Mouse (Mus musculus) cerebellum, adult 11 months (tissue): ENCODE measurements around the gene Kifc3.
"Not testable (repeated sequence)": the region's sequence is repeated elsewhere in the genome, so short reads cannot be mapped to it uniquely, and the experiment has no call there.

ENCODE experiments used
- DNase-seq: peaks from one replicate; pipeline ENCODE4 v3.0.0; 2022

Kifc3 gene

DNA sequence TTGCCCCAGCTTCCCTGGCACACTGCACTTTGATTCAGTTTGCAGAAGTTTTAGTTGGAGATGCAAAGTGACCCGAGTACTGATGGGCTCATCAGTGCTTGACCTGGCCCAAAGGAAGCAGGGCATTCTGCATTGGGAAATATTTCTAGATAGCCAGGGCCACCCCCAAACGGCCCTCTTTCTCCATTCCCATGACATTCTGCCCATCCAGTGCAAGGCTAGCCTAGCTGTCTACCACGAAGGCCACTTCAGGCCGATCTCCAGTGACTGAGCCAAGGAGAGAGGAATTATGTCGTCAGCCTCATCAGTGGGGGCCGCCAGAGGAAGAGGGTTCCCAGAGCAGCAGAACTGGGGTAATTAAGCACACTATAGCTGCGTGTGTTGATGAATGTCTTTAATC lies 1.1 kb downstream of the Kifc3 start:
- DNase-seq = no peak

DNA sequence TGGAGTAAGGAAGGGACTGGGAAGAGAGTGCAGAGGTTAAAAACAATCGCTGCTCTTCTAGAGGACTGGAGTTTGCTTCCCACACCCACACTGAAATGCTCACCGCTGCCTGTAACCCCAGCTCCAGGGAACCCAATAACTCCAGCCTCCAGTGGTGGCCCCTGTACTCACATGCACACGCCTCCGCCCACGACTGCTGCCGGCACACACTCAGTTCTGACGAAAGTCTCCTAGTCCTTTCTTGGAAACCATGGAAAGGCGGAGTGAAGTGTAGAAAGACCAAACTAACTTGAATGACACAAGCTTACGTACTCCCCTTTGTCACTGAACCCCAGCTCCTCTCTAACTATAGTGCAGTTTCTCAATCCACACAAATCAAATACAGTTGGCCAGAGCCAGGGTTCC lies 2.6 kb downstream of the Kifc3 start:
- DNase-seq = no peak

DNA sequence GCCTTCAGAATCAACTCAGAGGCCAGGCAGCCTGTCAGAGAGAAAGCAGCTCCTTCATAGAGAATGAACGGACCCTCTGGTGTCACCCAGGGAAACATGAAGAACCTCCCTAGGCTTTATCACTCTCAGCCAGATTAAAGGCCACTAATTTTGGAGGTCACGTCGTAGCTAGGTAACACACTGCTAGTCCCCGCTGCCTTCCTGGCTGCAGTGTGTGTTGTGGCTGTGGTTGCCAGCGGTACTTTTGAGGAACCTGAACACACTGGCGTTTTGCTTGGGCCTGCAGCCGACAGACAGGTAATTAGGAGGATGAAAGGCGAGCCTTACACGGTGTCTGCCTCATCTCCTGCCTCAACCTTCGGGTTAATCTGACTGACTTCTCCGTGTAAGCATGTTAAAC lies 6.9 kb downstream of the Kifc3 start:
- no peak for DNase-seq

DNA sequence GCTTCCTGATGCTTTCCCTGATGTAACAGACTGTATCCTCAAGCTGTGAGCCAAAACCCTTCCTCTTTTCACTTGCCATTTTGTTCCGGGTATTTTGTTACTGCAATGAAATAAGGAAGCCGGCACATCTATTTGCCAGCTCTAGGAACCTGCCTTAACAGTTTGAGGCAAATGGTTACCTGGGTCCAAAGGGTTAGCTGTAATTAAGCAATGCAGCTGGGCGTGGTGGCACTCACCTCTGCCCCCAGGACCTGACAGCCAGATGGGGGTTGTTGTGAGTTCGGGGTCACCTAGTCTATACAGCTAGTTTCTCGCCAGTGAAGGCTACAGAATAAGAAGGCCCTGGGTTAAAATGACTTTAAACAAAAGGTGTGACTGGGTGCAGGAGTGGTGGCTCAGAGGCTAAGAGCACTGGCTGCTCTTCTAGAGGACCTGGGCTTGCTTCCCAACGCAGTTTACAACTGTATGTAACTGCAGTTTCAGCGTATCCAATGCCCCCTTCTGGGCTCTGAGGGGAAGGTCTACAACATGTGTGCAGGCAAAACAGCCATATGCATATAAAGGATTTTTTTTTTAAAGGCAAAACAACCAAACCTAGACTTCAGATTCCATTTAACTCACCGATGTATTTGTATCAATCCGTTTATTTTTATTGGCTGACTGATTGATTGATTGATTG lies 11.0 kb downstream of the Kifc3 start:
- no peak for DNase-seq

DNA sequence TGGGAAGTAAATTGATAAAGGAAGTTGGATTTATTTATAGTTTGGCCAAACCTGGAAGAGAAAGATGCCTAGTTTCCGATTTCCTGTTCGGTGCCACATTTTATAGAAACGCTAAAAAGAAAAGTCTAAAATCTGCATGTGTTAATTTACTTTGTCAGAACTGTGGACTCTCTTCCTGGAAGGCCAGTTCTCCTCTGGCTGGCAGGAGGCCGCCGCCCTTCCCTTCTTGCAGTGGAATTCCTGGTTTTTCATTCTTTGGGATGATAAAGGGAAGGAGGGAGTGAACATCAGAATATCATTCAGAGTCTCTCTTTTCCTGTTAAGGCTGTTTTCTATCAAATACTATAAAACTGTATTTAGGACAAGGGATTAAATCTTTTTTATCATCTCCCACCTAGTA lies 15.0 kb downstream of the Kifc3 start:
- DNase-seq = no peak

DNA sequence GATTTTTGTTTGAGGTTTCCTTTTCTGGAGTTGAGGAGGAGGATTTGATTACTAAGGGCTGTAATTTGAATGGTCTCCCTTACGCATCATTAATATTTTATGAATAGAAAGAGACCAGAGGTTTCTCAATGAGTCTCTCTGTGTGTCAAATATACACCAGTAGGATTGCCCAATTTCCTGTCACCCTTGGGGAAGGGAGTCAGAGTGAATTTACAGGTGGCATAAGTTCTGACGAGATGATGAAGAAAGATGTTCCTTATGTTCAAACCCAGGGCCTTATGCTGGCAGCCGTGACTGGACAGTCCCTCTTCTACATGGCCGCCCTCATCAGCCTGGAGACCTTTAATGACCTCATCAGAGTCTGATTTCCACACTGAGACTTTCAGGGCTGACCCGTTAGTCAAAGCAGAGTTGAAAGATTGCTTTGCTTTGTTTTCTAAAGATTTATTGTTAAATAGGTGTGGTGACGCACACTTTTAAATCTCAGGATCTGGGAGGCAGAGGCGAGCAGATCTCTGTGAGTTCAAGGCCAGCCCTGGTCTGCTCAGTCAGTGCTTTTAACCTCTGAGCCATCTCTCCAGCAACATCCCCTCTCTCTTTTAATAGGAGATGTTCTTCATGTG lies 16.6 kb downstream of the Kifc3 start:
- no peak for DNase-seq

DNA sequence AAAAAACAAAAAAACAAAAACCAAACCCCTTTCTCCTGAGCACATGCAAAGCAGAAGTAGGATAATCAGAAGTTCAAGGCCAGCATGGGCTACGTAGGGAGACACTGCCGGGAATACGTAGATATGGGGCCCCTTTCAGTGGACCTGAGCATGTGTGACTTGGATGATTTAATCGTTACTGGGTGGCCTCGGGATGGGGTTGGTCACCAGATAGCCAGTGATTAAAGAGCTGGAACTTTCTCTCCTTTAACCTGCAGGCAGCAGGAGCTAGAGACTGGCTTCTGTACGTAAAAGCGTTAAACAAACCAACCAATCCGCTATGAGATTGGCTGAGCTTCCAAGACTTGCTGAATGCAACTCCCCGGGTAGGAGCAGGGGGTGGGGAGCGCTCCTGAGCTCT lies 17.5 kb downstream of the Kifc3 start:
- DNase-seq = no peak

DNA sequence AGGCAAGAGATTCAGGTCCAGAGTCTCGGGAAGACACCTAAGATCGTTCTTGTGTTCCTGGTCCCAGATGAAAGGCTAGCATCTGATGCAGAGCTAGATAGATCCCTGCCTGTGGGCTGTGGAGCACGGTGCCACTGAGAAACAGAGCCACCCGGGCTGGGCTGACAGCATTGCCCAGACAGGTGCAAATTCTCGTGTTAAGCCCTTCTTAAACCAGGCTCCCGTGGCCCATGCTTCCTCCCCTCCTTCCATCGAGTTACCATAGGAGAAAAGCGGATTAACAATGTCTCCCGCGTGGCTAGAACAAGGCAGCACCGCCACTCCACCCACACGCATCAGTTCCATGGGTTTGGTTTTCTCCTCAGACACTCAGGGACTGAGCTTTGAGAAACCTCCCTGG lies 18.4 kb downstream of the Kifc3 start:
- no peak for DNase-seq

DNA sequence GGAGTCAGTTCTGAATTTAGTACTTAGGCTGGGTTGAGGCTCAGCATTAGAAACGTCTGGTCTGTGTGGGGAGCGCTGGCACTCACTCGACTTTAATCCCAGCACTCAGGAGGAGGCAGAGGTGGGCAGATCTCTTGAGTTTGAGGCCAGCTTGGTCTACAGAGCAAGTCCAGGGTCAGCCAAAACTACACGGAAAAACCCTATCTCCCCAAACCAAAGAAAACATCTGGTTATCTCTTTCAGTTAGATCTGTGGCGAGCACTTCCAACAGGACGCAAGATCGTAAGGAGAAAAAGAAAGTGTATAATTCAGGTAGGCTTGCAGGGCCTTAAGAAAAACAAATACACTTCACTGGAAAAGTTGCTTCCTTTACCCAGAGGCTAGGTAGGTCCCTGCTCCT lies 20.8 kb downstream of the Kifc3 start:
- no peak for DNase-seq

DNA sequence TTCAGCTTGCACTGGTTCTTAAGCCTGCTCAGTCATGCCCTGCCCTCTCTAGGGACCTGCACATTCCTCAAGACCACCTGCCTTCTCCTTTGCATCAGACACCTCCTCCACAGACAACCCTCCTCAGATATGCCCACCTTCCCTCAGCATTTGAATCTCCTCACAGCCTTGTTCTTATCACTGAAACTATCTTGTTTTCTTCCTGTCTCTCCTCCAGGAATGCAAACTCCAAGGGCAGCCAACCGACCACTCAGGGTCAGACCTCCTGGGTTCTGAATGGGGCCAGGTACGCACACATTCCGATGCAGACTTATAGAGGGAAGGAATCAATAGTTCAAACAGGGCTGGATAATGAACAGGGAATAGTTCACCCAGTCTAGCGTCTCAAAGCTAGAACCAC lies 24.4 kb downstream of the Kifc3 start:
- DNase-seq = no peak

DNA sequence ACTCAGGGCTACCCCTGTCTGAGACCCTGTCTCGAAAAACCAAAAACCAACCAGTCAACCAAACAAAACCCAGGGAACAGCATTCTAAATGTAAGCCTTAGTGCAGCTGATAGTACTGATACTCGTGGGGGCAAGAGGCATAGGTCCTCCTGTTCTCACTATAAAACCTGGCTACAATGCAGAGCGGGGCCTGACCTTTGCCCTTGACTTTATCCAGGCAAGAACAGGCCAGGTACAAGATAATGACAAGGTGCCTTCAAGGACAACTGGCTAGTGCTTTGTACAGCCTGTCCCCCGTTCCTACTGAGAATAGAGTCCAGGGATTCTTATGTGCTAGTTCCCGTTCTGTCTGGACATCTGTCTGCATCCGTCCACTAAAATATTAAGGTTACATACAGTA lies 25.6 kb downstream of the Kifc3 start:
- no peak for DNase-seq

DNA sequence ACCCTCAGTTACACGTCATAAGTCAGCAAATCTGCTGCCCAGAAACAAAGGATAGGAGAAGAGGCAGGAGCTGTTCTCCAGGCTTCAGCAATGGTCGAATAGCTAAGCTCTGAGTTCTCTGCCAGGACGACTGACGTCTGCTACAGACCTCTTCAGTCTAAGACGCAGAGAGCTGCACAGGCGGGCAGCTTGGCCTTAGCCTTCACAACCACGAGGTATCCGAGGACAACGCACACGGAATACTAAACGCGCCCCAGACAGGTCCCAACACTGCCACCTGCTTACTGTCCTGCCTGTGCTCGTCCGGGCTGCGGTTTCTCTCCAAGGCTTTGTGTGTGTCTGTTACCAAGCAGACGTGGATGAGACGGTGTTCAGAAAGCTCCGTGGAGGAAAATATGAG lies 26.8 kb downstream of the Kifc3 start:
- DNase-seq = peak; percentile 4

DNA sequence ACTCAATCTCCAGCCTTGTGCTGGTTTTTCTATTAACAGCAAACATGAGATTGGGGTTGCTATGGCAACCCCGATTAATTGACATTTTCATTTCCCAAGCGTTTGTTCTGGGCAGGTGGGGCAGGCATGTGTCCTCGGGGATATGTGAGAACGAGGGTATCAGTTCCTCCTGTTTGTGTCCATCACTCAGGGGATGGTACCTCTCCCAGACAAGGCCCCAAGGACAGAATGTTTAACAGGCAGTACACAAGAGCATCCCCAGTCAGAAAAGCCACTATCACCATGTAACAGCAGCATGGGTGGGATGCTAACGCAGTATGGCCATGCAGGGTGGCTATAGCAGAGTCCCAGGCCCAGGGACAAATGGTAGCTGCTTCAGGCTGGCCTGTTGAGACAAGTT lies 27.3 kb downstream of the Kifc3 start:
- no peak for DNase-seq

DNA sequence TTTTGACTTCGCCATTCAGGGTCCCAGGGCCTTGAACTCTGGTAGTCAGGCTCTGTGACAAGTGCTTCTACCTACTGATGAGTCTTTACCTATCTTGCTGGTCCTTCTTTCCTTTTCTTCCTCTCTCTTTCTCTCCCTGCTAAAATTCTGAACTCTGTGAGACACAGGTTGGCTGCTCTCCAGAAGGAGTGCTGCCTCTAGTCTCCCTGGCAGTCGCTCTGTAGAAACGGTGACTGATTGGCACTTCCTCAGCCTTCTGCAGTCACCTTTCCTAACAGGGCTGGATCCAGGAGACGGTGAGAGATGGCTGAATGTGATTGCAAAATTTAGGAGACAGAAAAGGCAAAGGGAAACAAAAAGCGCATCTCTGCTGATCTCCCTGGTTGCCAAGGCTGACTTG lies 30.2 kb downstream of the Kifc3 start:
- DNase-seq = no peak

DNA sequence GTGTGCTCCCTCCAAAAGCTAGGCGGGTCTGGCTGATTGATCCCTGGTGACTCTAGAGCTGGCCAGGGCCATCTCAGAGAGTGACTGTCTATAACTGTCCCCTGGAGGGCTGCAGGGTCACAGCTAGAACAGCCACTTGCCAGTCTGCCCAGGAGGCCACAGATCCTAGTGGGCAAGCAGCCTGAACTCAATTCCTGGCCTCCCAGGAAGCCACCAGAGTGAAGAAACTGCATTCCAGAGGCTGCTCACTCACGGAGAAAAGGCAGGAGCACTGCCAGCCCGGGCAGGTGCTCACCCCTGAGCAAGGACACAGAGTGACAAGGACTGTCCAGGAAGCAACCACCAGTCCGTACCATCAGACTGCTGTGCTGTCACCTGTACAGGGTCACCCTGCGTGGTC lies 34.9 kb downstream of the Kifc3 start:
- no peak for DNase-seq

DNA sequence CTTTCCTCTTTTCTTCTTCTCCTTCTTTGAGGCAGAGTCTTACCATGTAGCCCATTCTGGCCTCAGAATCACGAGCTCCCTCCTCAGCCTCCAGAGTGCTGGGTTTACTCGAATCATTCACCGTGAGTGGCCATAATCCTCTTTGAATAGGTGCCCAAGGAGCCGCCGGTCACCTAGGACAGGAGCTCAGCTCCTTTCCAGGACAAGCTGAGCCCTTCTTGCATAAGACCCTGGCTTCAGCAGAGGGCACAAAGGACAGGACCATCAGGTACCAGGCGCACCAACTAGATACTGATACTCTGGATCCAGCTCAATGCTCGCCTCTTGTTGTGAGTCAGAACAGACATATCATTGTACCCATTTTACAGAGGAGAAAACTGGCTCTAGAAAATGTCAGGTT lies 36.2 kb downstream of the Kifc3 start:
- DNase-seq = no peak

DNA sequence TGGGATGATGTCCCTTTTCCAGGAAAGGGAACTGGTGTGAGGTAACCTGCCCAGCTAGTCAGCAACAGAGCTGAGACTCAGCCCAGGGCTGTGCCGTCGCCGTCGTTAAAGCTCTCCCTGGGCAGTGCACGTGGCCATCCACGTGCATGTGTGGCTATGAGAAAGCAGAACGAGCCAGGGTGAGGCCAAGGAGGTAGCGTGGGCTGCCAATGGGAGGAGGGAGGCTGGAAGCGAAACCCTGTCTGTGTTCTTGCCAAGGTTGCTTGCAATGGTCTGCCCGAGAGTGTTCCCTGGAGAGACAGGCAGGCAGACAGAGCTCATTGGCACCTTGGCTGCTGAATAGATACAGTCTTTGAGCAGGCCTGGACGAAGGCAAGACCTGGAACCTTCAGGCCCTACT lies 36.7 kb downstream of the Kifc3 start:
- DNase-seq = no peak

DNA sequence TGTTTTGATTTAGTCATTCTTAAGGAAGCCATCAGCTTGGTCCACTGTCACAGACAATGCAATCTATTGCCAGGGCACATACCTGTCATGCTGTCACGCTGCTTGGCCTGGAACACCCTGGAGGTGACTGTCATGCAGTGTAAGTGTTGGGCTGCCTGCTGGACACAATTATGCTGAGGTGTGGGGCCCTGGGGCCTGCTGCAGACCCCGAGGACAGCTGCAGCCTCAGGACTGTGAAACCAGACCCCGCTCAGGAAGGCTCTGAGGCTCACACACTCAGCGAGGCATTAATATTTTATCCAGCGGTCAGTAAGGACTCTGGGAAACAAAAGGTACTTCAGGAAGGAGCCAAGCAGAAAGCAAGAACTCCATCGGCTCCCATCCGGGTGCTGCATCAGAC lies 38.1 kb downstream of the Kifc3 start:
- no peak for DNase-seq

DNA sequence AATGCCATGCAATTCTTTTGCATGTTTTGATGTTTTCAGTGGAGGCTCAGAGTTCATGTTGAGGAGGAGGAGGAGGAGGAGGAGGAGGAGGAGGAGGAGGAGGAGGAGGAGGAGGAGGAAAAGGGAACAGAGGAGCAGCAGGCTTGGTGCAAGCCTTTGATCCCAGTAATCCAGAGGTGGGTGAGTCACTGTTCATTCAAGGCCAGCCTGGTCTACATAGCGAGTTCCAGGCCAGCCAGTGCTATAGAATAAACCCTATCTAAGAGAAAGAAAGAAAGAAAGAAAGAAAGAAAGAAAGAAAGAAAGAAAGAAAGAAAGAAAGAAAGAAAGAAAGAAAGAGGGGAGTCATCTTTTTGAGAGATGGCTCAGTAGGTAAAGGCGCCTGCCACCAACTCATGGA lies 38.6 kb downstream of the Kifc3 start:
- DNase-seq = not testable (repeated sequence)

DNA sequence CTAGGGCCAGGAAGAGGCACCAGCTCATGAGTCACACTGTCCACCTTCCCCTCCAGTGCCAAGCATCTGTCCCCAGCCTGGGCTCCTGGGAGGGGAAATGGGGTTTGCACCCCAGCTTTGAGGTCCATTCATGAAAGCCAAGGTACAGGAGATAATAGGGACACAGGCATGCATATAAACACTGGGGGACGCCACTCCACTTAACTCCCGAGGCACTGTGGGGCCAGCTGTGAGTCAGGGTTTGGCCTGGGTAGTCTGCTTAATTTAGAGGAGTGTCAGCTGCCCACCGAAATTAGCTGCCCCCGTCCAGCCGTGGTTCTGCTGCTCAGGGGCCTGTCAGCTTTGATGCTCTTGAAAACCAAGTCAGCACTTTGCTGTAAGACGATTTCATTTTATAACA lies 39.8 kb downstream of the Kifc3 start:
- no peak for DNase-seq

DNA sequence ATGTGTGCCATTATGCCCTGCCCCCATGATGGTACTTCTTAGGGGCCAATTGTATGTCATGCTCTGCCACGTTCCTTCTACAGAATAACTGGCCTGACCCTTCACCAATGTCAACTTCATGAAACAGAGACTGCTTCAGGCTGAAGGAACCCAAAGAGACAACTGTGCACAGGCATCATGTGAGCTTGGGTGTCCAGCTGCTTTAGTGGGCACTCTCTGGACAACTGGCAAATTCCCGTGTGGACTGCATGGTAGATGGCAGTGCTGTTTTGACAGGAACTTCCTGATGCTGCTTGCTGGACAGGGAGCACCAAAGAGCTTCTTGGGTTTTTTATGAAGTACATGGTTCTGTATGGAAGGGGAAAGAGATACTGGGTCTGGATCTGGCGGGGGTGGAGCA lies 43.3 kb downstream of the Kifc3 start:
- no peak for DNase-seq

DNA sequence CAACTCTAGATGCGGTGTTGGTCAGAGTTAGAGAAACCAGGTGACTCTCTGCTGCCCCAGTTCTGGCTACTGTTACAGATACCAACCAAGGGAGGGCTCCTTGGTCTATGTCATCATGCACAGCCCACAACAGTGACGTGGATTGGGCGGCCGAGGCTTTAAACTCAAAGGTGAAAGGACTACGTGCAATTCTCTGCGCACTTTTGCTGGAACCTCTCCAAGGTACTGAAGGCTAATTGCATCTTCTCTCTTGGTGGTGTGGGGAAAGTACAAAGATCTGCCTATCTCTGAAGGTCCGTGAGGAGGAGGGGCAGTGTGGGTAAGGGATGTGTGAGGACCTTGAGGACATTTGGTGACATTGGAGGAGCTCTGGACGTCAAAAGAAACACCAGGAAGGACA lies 44.0 kb downstream of the Kifc3 start:
- DNase-seq = no peak

DNA sequence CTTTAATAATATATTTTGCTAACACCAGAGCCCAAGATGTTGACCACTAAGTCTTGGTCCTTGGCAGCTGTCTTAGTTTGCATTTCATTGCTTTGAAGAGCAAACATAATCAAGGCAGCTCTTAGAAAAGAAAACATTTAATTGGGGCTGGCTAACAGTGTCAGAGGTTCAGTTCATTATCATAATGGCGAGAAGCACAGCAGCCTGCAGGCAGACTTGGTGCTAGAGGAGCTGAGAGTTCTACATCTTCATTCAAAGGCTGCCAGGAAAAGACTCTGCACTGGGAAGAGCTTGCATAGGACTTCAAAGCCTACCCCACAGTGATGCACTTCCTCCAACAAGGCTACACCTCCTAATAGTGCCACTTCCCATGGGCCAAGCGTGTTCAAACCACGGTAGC lies 45.5 kb downstream of the Kifc3 start:
- no peak for DNase-seq

DNA sequence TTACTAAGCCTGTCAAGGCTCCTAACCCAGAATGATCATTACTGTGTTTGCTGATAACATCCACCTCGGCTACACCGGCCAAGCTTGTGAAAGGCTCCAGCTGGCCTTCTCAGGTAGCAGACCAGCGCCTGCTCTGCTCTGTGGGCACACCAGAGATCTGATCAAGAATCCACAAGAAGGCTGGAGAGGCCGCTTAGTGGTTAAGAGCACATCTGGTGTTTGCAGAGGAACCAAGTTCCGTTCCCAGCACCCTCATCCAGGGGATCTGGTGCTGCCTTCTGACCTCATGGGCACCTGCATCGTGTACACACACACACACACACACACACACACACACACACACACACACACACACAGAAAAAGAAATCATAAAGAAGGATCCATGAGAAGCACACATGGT lies 46.5 kb downstream of the Kifc3 start:
- DNase-seq = no peak

DNA sequence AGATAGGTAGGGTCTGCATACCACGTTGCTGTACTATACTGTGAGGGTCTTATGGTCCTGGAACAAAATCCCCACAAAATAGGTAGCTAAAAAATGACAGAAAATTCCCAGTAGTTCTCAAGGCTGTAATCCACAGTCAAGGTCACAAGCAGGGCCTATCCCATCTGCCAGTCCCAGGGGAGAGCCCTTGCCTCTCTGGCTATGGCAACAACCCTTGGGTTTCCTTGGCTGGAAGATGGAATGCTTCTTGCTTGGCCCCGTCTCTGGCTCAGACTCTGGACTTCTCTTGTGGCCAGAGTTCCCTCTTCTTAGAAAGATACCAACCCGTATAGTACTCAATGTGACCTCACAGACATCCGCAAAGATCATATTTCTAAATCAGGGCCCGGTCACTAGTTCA lies 47.3 kb downstream of the Kifc3 start:
- DNase-seq = no peak
